Mouse (Mus musculus) hindbrain, embryonic 14.5 days (tissue): ENCODE measurements at regions not wholly inside any gene's neighbourhood (a gene's known extent, or its start where the extent isn't known, plus 50 kb on each side); places are given as distances from the start of the nearest gene placed in this dataset.

ENCODE experiments used
- ATAC-seq: fragments of 200-750 bp; cut with Nextera tagmentation; 2 replicates; pipeline ENCODE4 v1.8.0; 2017; ENCODE audit warnings: moderate number of reproducible peaks, mild to moderate bottlenecking, moderate TSS enrichment, moderate library complexity; ENCODE audit not compliant: low FRiP score
- DNase-seq: peaks from one replicate; pipeline ENCODE4 v3.0.0-alpha.2; 2015; ENCODE audit warnings: low spot score
- H3K27ac ChIP-seq: fragments of 300-500 bp; sonication (generic); 2 replicates; pipeline ENCODE4 v1.5.1; 2014; ENCODE audit warnings: mild to moderate bottlenecking, moderate library complexity
- H3K27me3 ChIP-seq: fragments of 300-500 bp; sonication (generic); 2 replicates; pipeline ENCODE4 v1.6.1; 2014; ENCODE audit warnings: mild to moderate bottlenecking, low read length, mixed read lengths; ENCODE audit not compliant: control insufficient read depth, insufficient read depth
- H3K36me3 ChIP-seq: fragments of 300-500 bp; sonication (generic); replicated peaks from 2 replicates; pipeline ENCODE4 v1.6.1; 2014; ENCODE audit not compliant: control insufficient read depth, insufficient read depth
- H3K4me1 ChIP-seq: fragments of 300-500 bp; sonication (generic); replicated peaks from 2 replicates; pipeline ENCODE4 v1.6.1; 2014; ENCODE audit warnings: antibody characterized with exemption, low read length, mixed read lengths; ENCODE audit not compliant: control insufficient read depth, insufficient read depth
- H3K4me2 ChIP-seq: fragments of 300-500 bp; sonication (generic); replicated peaks from 2 replicates; pipeline ENCODE4 v1.6.1; 2014; ENCODE audit warnings: mild to moderate bottlenecking, moderate library complexity
- H3K4me3 ChIP-seq: fragments of 300-500 bp; sonication (generic); replicated peaks from 2 replicates; pipeline ENCODE4 v1.5.1; 2014; ENCODE audit warnings: mild to moderate bottlenecking, low read length
- H3K9ac ChIP-seq: fragments of 300-500 bp; sonication (generic); 2 replicates; pipeline ENCODE4 v1.6.1; 2014
- H3K9me3 ChIP-seq: fragments of 300-500 bp; sonication (generic); 2 replicates; pipeline ENCODE4 v1.6.1; 2016; ENCODE audit warnings: low read length; ENCODE audit not compliant: control insufficient read depth
- WGBS: fragments of 180-500 bp; shearing (Covaris S2); extraction: QIAGEN DNeasy Blood & Tissue Kit; methylation state at CpG from one replicate; pipeline ENCODE4 v1.1.7; 2014; 5-methylcytosine and 5-hydroxymethylcytosine counted together

DNA sequence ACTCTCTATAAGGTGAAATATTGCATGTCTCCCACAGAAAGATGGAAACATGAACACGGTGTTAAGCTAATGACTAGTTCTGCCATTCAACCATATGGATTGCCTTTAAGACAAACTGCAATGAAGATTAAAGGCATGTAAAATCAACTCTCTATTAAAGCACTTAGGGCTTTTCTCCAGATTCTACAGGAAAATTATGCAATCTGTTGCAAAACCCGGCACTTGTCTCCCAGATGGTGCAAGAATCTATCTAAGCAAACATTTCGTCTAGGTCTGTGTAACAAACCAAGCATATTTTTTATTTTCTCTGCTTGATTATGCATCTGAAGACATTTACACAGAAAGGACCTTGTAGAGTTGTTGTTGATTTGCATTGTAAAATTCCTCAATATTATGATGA, 1682.9 kb downstream of the Cdh8 start:
- peak; percentile 22 for DNase-seq
- no peak for ATAC-seq
- Histone ChIP-seq H3K27me3 (no peaks in the 10 kb centered on the region), H3K9me3 (no peaks in the 10 kb centered on the region), H3K4me2 (no peak overlapping the region), H3K9ac (no peak overlapping the region), H3K27ac (no peak overlapping the region), H3K36me3 (no peaks in the 10 kb centered on the region), H3K4me1 (no peaks in the 10 kb centered on the region), H3K4me3 (no peak overlapping the region)
- 82% methylated on average over 3 of the region's 3 CpGs for WGBS

DNA sequence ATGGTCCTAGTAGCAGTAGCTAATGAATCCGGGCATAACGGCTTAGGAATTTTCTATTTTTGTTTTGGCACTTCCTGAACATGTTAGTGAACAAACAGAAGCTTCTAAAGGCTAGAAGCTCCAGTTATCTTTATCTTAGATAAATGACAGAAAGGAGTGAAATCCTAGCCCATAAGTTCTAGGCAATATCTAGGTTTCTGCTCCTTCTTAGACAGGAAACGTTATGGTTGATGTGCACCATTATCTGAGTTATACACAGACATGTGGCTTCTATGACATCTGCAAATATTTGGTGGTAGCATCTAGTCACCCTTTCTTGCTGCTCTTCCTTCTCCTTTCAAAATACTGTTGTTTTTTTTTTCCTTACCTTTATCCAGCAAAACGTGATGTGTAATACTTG, 1693.6 kb downstream of the Cdh8 start:
- DNase-seq (no peak), ATAC-seq (no peak)
- no peaks in the 10 kb centered on the region for H3K9me3 ChIP-seq
- no peak overlapping the region for H3K27ac ChIP-seq
- H3K36me3 ChIP-seq, result no peaks in the 10 kb centered on the region
- no peak overlapping the region for H3K9ac ChIP-seq
- no peaks in the 10 kb centered on the region for H3K27me3 ChIP-seq
- no peak overlapping the region for H3K4me2 ChIP-seq
- H3K4me1 ChIP-seq, result no peaks in the 10 kb centered on the region
- H3K4me3 ChIP-seq, result no peak overlapping the region
- 86% methylated on average over 4 of the region's 4 CpGs for WGBS

GRCm38 (mm10) chr8:97701706-97702105, 1714.6 kb downstream of the Cdh8 start:
- DNase-seq (no peak), ATAC-seq (no peak)
- H3K4me3 ChIP-seq, result no peak overlapping the region
- no peak overlapping the region for H3K9ac ChIP-seq
- H3K27me3 ChIP-seq, result no peaks in the 10 kb centered on the region
- H3K4me1 ChIP-seq, result no peaks in the 10 kb centered on the region
- no peak overlapping the region for H3K4me2 ChIP-seq
- no peak overlapping the region for H3K27ac ChIP-seq
- H3K36me3 ChIP-seq, result no peaks in the 10 kb centered on the region
- WGBS, result 86% methylated on average over 1 of the region's 1 CpGs
- no peaks in the 10 kb centered on the region for H3K9me3 ChIP-seq

- 83% methylated on average over 2 of the region's 2 CpGs for WGBS
- H3K4me3 ChIP-seq, result no peak overlapping the region
- ATAC-seq (no peak), DNase-seq (no peak)
- H3K36me3 ChIP-seq, result no peaks in the 10 kb centered on the region
- H3K9ac ChIP-seq, result no peak overlapping the region
- no peak overlapping the region for H3K27ac ChIP-seq
- no peaks in the 10 kb centered on the region for H3K27me3 ChIP-seq
- H3K4me1 ChIP-seq, result no peaks in the 10 kb centered on the region
- no peak overlapping the region for H3K4me2 ChIP-seq
- no peaks in the 10 kb centered on the region for H3K9me3 ChIP-seq
Measured at GRCm38 (mm10) chr8:97664404-97664803, 1751.9 kb downstream of the Cdh8 start.

DNA sequence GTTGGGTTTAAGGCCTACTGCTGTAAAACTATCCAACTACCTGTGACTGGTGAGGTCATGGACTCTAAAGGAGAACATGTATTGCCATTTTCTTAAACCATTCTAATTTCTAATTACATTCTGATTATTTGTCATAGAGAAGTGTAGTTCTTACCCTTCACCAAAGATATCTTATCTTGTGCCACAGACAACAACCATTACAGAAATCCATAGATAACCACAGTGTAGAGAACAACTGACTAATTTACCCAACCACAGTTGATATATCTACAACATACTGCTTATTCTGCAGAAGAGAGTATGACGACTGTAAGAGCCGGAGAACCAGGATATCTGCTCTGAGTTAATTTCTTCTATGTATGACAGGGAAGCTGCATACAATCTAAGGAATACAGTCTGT, 1754.1 kb downstream of the Cdh8 start:
- H3K36me3 ChIP-seq, result no peaks in the 10 kb centered on the region
- H3K9ac ChIP-seq, result no peak overlapping the region
- ATAC-seq (no peak), DNase-seq (no peak)
- no peak overlapping the region for H3K4me3 ChIP-seq
- 95% methylated on average over 2 of the region's 2 CpGs for WGBS
- no peaks in the 10 kb centered on the region for H3K4me1 ChIP-seq
- H3K9me3 ChIP-seq, result no peaks in the 10 kb centered on the region
- no peak overlapping the region for H3K4me2 ChIP-seq
- H3K27me3 ChIP-seq, result no peaks in the 10 kb centered on the region
- H3K27ac ChIP-seq, result no peak overlapping the region

DNA sequence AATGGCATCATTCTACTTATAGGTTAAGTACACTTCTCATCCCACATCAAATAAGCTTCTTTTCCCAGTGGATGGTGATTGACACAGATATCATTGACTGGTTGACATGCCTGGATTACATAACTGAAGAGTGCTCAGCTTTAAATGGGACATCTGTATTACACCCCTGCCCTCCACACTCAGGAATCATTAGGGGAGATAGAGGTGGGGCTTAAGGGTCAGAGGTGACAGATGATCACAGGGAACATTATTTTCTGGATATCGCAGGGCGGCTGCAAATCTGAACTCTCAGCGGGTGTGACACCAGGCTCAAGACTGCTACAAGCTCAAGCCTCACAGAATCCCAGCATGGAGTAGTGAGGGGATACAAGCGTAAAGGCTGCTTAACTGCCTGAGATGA, 1763.5 kb upstream of the Got2 start:
- H3K4me1 ChIP-seq, result no peaks in the 10 kb centered on the region
- H3K9me3 ChIP-seq, result no peaks in the 10 kb centered on the region
- H3K4me3 ChIP-seq, result no peak overlapping the region
- H3K27ac ChIP-seq, result no peak overlapping the region
- no peaks in the 10 kb centered on the region for H3K36me3 ChIP-seq
- DNase-seq (no peak), ATAC-seq (no peak)
- WGBS, result 72% methylated on average over 4 of the region's 4 CpGs
- H3K4me2 ChIP-seq, result no peak overlapping the region
- H3K27me3 ChIP-seq, result no peaks in the 10 kb centered on the region
- H3K9ac ChIP-seq, result no peak overlapping the region

DNA sequence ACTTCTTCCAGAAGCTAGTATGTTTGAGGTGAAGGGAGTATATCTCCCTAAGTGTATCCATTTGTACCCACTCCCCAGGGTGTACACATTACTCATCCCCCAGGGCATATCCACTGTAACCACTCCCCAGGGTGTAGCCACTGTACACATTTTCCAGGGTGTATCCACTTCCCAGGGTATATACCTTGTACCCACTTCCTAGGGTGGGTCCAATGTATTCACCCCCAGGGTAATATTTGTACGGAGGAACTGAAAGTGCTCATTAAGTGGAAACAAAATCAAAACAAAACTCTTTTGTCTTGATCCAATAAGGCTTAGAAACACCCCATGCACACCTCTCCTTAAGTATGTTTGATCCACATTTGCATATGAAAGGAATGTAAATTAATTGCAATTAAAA, 1744.6 kb upstream of the Got2 start:
- H3K4me1 ChIP-seq, result no peaks in the 10 kb centered on the region
- DNase-seq, result no peak
- no peak overlapping the region for H3K4me3 ChIP-seq
- H3K36me3 ChIP-seq, result no peaks in the 10 kb centered on the region
- no peak for ATAC-seq
- H3K27me3 ChIP-seq, result no peaks in the 10 kb centered on the region
- WGBS, result 21% methylated on average over 1 of the region's 1 CpGs
- H3K4me2 ChIP-seq, result no peak overlapping the region
- no peak overlapping the region for H3K27ac ChIP-seq
- H3K9ac ChIP-seq, result no peak overlapping the region
- H3K9me3 ChIP-seq, result no peaks in the 10 kb centered on the region
